Mouse (Mus musculus) gastrocnemius, adult 8-10 months (tissue): ENCODE results near the gene Amigo2. TPM values are rescaled to one million over a fixed set of nuclear protein-coding genes. Genes with fewer than 3 reads are reported as not detected.

ENCODE experiments used
- DNase-seq, 2 experiments: peaks; one replicate each; pipeline ENCODE4 v3.0.0; 2022; ENCODE audit warnings: low spot score in 2 of 2
- total RNA-seq, 4 experiments: library from RNA; stranded (reverse); gene quantifications; 2 replicates each; pipeline ENCODE4 v1.2.4; 2022

Gene Amigo2
- total RNA-seq, 4 experiments from 2014 or later: 0.82 to 1.9 (median 1.7) TPM

- no peak for DNase-seq
These were observed 20.1 kb upstream of the Amigo2 start for GRCm38 (mm10) chr15:97267094-97267695.

- no peak for DNase-seq
These were observed 19.3 kb upstream of the Amigo2 start for GRCm38 (mm10) chr15:97266236-97266845.

- no peak for DNase-seq
These were observed 15.2 kb upstream of the Amigo2 start for GRCm38 (mm10) chr15:97262251-97262650.

GRCm38 (mm10) chr15:97259968-97260597, 13.0 kb upstream of the Amigo2 start:
- no peak for DNase-seq

- no peak for DNase-seq
These were observed 12.2 kb upstream of the Amigo2 start for GRCm38 (mm10) chr15:97259300-97259699.

GRCm38 (mm10) chr15:97258483-97259230, 11.6 kb upstream of the Amigo2 start:
- DNase-seq: no peak

- no peak for DNase-seq
These were observed 10.2 kb upstream of the Amigo2 start for GRCm38 (mm10) chr15:97257206-97257775.

- DNase-seq: no peak
These were observed 9.3 kb upstream of the Amigo2 start for GRCm38 (mm10) chr15:97256411-97256810.

GRCm38 (mm10) chr15:97255800-97256199, 8.7 kb upstream of the Amigo2 start:
- no peak for DNase-seq

- no peak for DNase-seq
These were observed 7.3 kb upstream of the Amigo2 start for GRCm38 (mm10) chr15:97254375-97254774.

GRCm38 (mm10) chr15:97252493-97253034, 5.5 kb upstream of the Amigo2 start:
- DNase-seq: no peak

- DNase-seq: no peak
These were observed 2.2 kb upstream of the Amigo2 start for GRCm38 (mm10) chr15:97249322-97249721.

- no peak for DNase-seq
These were observed 1.2 kb upstream of the Amigo2 start for GRCm38 (mm10) chr15:97248296-97248695.

GRCm38 (mm10) chr15:97247791-97248161, 689 bp upstream of the Amigo2 start:
- DNase-seq: no peak

GRCm38 (mm10) chr15:97246256-97246655, 831 bp downstream of the Amigo2 start:
- DNase-seq: no peak

- DNase-seq: no peak
These were observed 1.7 kb downstream of the Amigo2 start for GRCm38 (mm10) chr15:97245392-97245791.

- no peak for DNase-seq
These were observed 10.1 kb downstream of the Amigo2 start for GRCm38 (mm10) chr15:97236943-97237342.

- DNase-seq: peak; percentile 12 to 31
These were observed 11.9 kb downstream of the Amigo2 start for GRCm38 (mm10) chr15:97235183-97235582.

GRCm38 (mm10) chr15:97234076-97234475, 13.0 kb downstream of the Amigo2 start:
- DNase-seq: no peak

- no peak for DNase-seq
These were observed 17.5 kb downstream of the Amigo2 start for GRCm38 (mm10) chr15:97229494-97230077.

GRCm38 (mm10) chr15:97224003-97224402, 23.1 kb downstream of the Amigo2 start:
- no peak for DNase-seq
